Mouse (Mus musculus): ENCODE measurements around the gene Ptpn7. TPM values are rescaled to one million over a fixed set of nuclear protein-coding genes. Genes with fewer than 3 reads are reported as not detected.

The Ptpn7 gene
- 16.0 and 17.9 TPM in 2 replicates for polyA plus RNA-seq (2015; fragmentation: Nextera tagmentation; extraction: Ambion mirVana)

- peak within 1 kb of the TSS; percentile 45 for H3K4me3 ChIP-seq (replicated peaks)
- DNase-seq (peak; percentile 74), ATAC-seq (ENCODE audit: low read depth) (peak; percentile 78)
- H3K36me3 ChIP-seq: peaks cover 6% of the 10 kb centered on the region
- H3K4me2 ChIP-seq: peak within 1 kb of the TSS; percentile 61
- H3K9ac ChIP-seq: peak within 1 kb of the TSS; percentile 63
- whole genome bisulfite sequencing (ENCODE audit: insufficient replicate concordance): 14% methylated on average over 10 of the region's 10 CpGs
- peak within 1 kb of the TSS; percentile 79 for H3K27ac ChIP-seq
- H3K4me1 ChIP-seq (replicated peaks): peaks cover 68% of the 10 kb centered on the region
- H3K27me3 ChIP-seq: peaks cover 9% of the 10 kb centered on the region; the same call in 1 of the 2 replicates
- H3K9me3 ChIP-seq (replicated peaks): no peaks in the 10 kb centered on the region
Observed at GRCm38 (mm10) chr1:135132473-135132872, at the start of gene Ptpn7. Ptpn7 (plus strand) TSS chr1:135132700.

DNA sequence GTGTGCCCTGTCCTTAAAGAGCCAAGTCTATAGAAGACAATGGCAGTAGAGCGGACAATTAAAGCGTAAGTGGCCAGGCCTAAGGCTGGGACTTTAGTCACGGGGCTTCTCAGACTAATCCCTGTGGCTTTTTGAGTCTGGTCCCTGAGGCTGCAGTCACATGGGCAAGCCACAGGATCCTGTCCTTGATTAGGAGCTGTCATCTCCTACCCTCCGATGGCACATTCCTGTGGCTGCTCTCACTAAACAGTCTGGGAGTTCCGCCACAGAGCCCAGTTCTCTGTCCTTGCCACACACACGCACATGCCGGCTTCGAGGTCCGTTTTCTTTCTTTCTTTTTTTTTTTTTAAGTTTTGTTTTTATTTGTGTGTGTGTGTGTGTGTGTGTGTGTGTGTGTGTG, 49.0 kb upstream of the Ptpn7 start:
- no peak overlapping the region for H3K4me3 ChIP-seq (replicated peaks)
- H3K36me3 ChIP-seq: no peaks in the 10 kb centered on the region
- H3K27ac ChIP-seq: no peak overlapping the region
- DNase-seq (no peak), ATAC-seq (ENCODE audit: low read depth) (no peak)
- H3K9ac ChIP-seq: no peak overlapping the region
- peaks cover 58% of the 10 kb centered on the region for H3K27me3 ChIP-seq
- no peaks in the 10 kb centered on the region for H3K9me3 ChIP-seq (replicated peaks)
- H3K4me1 ChIP-seq (replicated peaks): no peaks in the 10 kb centered on the region
- 48% methylated on average over 9 of the region's 9 CpGs for WGBS (ENCODE audit: insufficient replicate concordance)
- no peak overlapping the region for H3K4me2 ChIP-seq

- no peak overlapping the region for H3K9ac ChIP-seq
- H3K4me3 ChIP-seq (replicated peaks): no peak overlapping the region
- 13% methylated on average over 28 of the region's 28 CpGs for WGBS (ENCODE audit: insufficient replicate concordance)
- H3K27ac ChIP-seq: no peak overlapping the region
- H3K36me3 ChIP-seq: no peaks in the 10 kb centered on the region
- H3K9me3 ChIP-seq (replicated peaks): no peaks in the 10 kb centered on the region
- no peak overlapping the region for H3K4me2 ChIP-seq
- H3K4me1 ChIP-seq (replicated peaks): no peaks in the 10 kb centered on the region
- DNase-seq: no peak
- peaks cover 67% of the 10 kb centered on the region for H3K27me3 ChIP-seq
- ATAC-seq (ENCODE audit: low read depth): no peak
Observed at GRCm38 (mm10) chr1:135085296-135085871, 47.1 kb upstream of the Ptpn7 start.

DNA sequence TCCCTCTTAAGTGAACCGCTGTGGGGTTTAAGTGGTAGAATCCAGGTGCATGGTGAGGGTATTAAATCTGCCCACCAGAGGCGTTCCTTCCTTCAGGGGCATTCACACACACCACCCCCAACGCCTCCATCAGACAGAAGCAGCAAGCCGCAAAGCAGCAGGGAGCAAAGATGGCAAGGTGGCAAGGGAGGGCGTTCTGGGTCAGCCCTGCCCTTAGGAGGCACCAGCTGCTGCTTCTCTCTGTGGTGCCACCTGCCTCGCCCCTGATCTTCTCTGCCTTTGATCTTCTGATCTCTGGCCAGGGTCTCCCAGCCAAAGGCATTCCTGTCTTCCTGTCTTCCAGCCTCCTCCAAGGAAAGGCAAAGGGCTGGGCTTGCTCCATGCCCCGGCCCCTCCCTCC, 46.5 kb upstream of the Ptpn7 start:
- H3K27ac ChIP-seq: no peak overlapping the region
- 18% methylated on average over 7 of the region's 7 CpGs for WGBS (ENCODE audit: insufficient replicate concordance)
- peaks cover 67% of the 10 kb centered on the region for H3K27me3 ChIP-seq
- H3K4me2 ChIP-seq: no peak overlapping the region
- H3K9ac ChIP-seq: no peak overlapping the region
- no peak overlapping the region for H3K4me3 ChIP-seq (replicated peaks)
- H3K36me3 ChIP-seq: no peaks in the 10 kb centered on the region
- no peaks in the 10 kb centered on the region for H3K9me3 ChIP-seq (replicated peaks)
- H3K4me1 ChIP-seq (replicated peaks): no peaks in the 10 kb centered on the region
- DNase-seq (no peak), ATAC-seq (ENCODE audit: low read depth) (no peak)

DNA sequence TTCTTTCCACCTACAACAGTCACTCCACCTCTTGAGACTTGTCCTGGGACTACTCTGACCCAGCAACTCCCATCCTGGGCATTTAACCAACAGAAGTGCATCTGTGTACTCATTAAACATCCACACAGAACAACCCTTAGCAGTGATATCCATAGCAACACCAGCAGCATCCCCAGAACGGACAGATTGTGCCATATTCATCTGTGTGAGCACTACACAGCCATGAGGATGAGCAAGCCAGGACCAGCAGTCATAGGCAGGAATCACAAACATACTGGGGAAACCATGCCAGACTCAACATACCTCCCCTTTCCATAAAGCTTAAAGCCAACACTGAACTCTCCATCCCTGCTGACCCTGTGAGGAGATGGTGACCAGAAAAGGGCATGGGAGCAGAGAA, 45.1 kb upstream of the Ptpn7 start:
- Histone ChIP-seq H3K9me3 (replicated peaks) (no peaks in the 10 kb centered on the region), H3K36me3 (no peaks in the 10 kb centered on the region), H3K9ac (no peak overlapping the region), H3K4me3 (replicated peaks) (no peak overlapping the region), H3K4me1 (replicated peaks) (no peaks in the 10 kb centered on the region), H3K27me3 (peaks cover 57% of the 10 kb centered on the region), H3K4me2 (no peak overlapping the region), H3K27ac (no peak overlapping the region)
- ATAC-seq (ENCODE audit: low read depth) (no peak), DNase-seq (no peak)
- WGBS (ENCODE audit: insufficient replicate concordance): 39% methylated on average over 1 of the region's 1 CpGs

- H3K36me3 ChIP-seq: no peaks in the 10 kb centered on the region
- no peak overlapping the region for H3K27ac ChIP-seq
- WGBS (ENCODE audit: insufficient replicate concordance): 70% methylated on average over 10 of the region's 10 CpGs
- no peak for ATAC-seq (ENCODE audit: low read depth)
- no peak overlapping the region for H3K4me3 ChIP-seq (replicated peaks)
- no peaks in the 10 kb centered on the region for H3K9me3 ChIP-seq (replicated peaks)
- H3K4me2 ChIP-seq: no peak overlapping the region
- peaks cover 40% of the 10 kb centered on the region for H3K27me3 ChIP-seq
- H3K4me1 ChIP-seq (replicated peaks): no peaks in the 10 kb centered on the region
- DNase-seq: no peak
- no peak overlapping the region for H3K9ac ChIP-seq
Observed at GRCm38 (mm10) chr1:135089626-135090025, 42.9 kb upstream of the Ptpn7 start.

- WGBS (ENCODE audit: insufficient replicate concordance): 31% methylated on average over 3 of the region's 3 CpGs
- DNase-seq: no peak
- H3K27me3 ChIP-seq: peaks cover 27% of the 10 kb centered on the region
Observed at GRCm38 (mm10) chr1:135090914-135091313, 41.6 kb upstream of the Ptpn7 start.

GRCm38 (mm10) chr1:135094723-135095122, 37.8 kb upstream of the Ptpn7 start:
- H3K4me2 ChIP-seq: no peak overlapping the region
- WGBS (ENCODE audit: insufficient replicate concordance): 48% methylated on average over 7 of the region's 7 CpGs
- no peaks in the 10 kb centered on the region for H3K36me3 ChIP-seq
- H3K4me3 ChIP-seq (replicated peaks): no peak overlapping the region
- ATAC-seq (ENCODE audit: low read depth) (no peak), DNase-seq (no peak)
- H3K27ac ChIP-seq: no peak overlapping the region
- H3K9me3 ChIP-seq (replicated peaks): no peaks in the 10 kb centered on the region
- H3K27me3 ChIP-seq: peaks cover 17% of the 10 kb centered on the region; the same call in 1 of the 2 replicates
- H3K4me1 ChIP-seq (replicated peaks): peaks cover 12% of the 10 kb centered on the region
- no peak overlapping the region for H3K9ac ChIP-seq

More at GRCm38 (mm10) chr1:135090914-135091313, 41.6 kb upstream of the Ptpn7 start:
- no peaks in the 10 kb centered on the region for H3K9me3 ChIP-seq (replicated peaks)
- no peak overlapping the region for H3K27ac ChIP-seq
- ATAC-seq (ENCODE audit: low read depth): no peak
- no peak overlapping the region for H3K4me3 ChIP-seq (replicated peaks)
- H3K4me1 ChIP-seq (replicated peaks): peaks cover 12% of the 10 kb centered on the region
- no peak overlapping the region for H3K4me2 ChIP-seq
- H3K9ac ChIP-seq: no peak overlapping the region
- no peaks in the 10 kb centered on the region for H3K36me3 ChIP-seq

DNA sequence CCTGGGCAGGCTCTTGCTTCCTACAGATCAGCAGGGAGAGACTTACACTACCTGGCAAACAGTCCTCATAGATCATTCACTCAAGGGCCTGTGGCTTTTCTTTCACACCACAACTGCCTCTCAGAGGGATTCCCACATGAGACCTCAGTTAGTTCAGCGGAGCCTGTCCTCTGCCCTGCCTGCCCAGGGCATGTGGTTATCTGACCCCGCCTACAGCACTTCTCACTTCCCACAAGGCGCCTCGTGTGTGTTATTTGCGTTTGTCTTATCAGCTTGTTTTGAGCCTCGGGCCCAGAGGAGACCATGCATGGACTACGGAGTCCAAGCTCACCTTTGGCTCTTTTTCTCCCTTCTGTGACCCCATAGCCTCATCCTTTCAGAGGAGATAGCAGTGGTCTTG, 37.3 kb upstream of the Ptpn7 start:
- Histone ChIP-seq H3K27ac (no peak overlapping the region), H3K4me1 (replicated peaks) (peaks cover 12% of the 10 kb centered on the region), H3K4me2 (no peak overlapping the region), H3K36me3 (no peaks in the 10 kb centered on the region), H3K9ac (no peak overlapping the region), H3K9me3 (replicated peaks) (no peaks in the 10 kb centered on the region), H3K4me3 (replicated peaks) (no peak overlapping the region), H3K27me3 (peaks cover 15% of the 10 kb centered on the region)
- 6% methylated on average over 7 of the region's 7 CpGs for WGBS (ENCODE audit: insufficient replicate concordance)
- no peak for DNase-seq
- ATAC-seq (ENCODE audit: low read depth): no peak

DNA sequence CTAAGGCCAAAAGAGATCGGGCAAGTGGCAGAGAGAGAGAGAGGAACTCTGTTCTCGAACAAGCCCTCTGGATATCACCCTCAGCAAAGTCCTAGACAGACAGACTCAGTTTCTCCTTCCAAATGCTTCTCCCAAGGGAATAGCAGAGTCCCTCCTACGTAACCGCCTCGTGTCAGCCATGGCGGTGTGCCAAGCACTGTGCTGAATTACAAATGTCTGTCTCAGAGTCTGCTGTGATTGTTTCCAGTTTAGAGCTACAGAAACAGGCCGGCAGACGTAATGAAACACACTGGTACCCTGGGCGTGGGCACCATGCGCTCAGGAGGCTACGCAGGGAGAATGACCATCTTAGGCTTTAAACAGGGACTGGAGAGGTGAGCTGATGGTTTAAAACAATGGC, 36.2 kb upstream of the Ptpn7 start:
- Histone ChIP-seq H3K4me3 (replicated peaks) (no peak overlapping the region), H3K27me3 (peaks cover 27% of the 10 kb centered on the region), H3K9ac (no peak overlapping the region), H3K27ac (no peak overlapping the region), H3K9me3 (replicated peaks) (no peaks in the 10 kb centered on the region), H3K4me2 (no peak overlapping the region), H3K36me3 (no peaks in the 10 kb centered on the region), H3K4me1 (replicated peaks) (peaks cover 12% of the 10 kb centered on the region)
- ATAC-seq (ENCODE audit: low read depth) (no peak), DNase-seq (no peak)
- 74% methylated on average over 11 of the region's 11 CpGs for WGBS (ENCODE audit: insufficient replicate concordance)

DNA sequence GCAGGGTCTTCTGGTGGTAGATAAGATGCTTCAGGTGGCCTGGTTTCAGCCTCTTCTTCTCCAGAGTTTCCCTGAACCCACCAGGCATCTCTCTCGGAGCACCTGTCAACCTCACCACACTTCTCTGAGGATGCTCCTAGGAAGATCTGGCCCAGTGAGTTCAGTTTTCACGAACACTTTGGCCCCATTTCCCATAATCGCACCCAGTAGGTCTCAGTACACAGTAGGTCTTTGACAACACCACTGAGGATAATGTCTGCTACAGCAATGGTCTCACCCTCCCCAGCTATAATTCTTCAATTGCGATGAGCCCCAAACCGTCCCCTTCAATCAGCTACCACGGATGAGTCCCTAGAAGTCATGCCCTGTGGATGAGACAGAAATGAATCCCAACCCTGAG, 35.1 kb upstream of the Ptpn7 start:
- no peak overlapping the region for H3K4me2 ChIP-seq
- no peaks in the 10 kb centered on the region for H3K9me3 ChIP-seq (replicated peaks)
- H3K36me3 ChIP-seq: no peaks in the 10 kb centered on the region
- 69% methylated on average over 6 of the region's 6 CpGs for WGBS (ENCODE audit: insufficient replicate concordance)
- no peak overlapping the region for H3K4me3 ChIP-seq (replicated peaks)
- no peak overlapping the region for H3K9ac ChIP-seq
- peaks cover 38% of the 10 kb centered on the region for H3K27me3 ChIP-seq
- DNase-seq (no peak), ATAC-seq (ENCODE audit: low read depth) (no peak)
- peaks cover 12% of the 10 kb centered on the region for H3K4me1 ChIP-seq (replicated peaks)
- no peak overlapping the region for H3K27ac ChIP-seq

- Histone ChIP-seq H3K9me3 (replicated peaks) (no peaks in the 10 kb centered on the region), H3K4me2 (no peak overlapping the region), H3K4me3 (replicated peaks) (no peak overlapping the region), H3K9ac (no peak overlapping the region), H3K27me3 (peaks cover 48% of the 10 kb centered on the region), H3K27ac (no peak overlapping the region), H3K4me1 (replicated peaks) (peaks cover 12% of the 10 kb centered on the region), H3K36me3 (no peaks in the 10 kb centered on the region)
- DNase-seq: no peak
- WGBS (ENCODE audit: insufficient replicate concordance): 73% methylated on average over 7 of the region's 7 CpGs
- ATAC-seq (ENCODE audit: low read depth): no peak
Observed at GRCm38 (mm10) chr1:135098441-135098840, 34.1 kb upstream of the Ptpn7 start.
